Mouse (Mus musculus): ENCODE data around the gene Slc15a2. TPM values are rescaled to one million over a fixed set of nuclear protein-coding genes. Genes with fewer than 3 reads are reported as not detected.
A peak's percentile ranks its signal among the peaks of the same experiment; 100 is the strongest.

Slc15a2 gene
- polyA plus RNA-seq (2016; fragmentation: Nextera tagmentation; extraction: Ambion mirVana): 3.0 and 6.6 TPM in 2 replicates

- Histone ChIP-seq H3K27ac (no peak within 1 kb of the TSS), H3K4me1 (no peaks in the 10 kb centered on the region), H3K9me3 (replicated peaks) (no peaks in the 10 kb centered on the region), H3K4me2 (replicated peaks) (no peak within 1 kb of the TSS), H3K9ac (no peak within 1 kb of the TSS), H3K4me3 (no peak within 1 kb of the TSS), H3K36me3 (no peaks in the 10 kb centered on the region), H3K27me3 (no peaks in the 10 kb centered on the region)
- 76% methylated on average over 10 of the region's 10 CpGs for WGBS
- ATAC-seq (ENCODE audit: low FRiP score): no peak
Observed at GRCm38 (mm10) chr16:36784594-36785313, at the start of gene Slc15a2. TSS of gene Slc15a2 (minus strand) at chr16:36784962.

- H3K27me3 ChIP-seq: no peaks in the 10 kb centered on the region; the same call in 1 of the 2 replicates
- H3K4me3 ChIP-seq: peak overlapping the region; percentile 73
- H3K9ac ChIP-seq: peak overlapping the region; percentile 78
- H3K27ac ChIP-seq: peak overlapping the region; percentile 76; the same call in 1 of the 2 replicates
- 5% methylated on average over 11 of the region's 11 CpGs for WGBS
- H3K9me3 ChIP-seq (replicated peaks): no peaks in the 10 kb centered on the region
- peak overlapping the region; percentile 79 for H3K4me2 ChIP-seq (replicated peaks)
- H3K4me1 ChIP-seq: peaks cover 10% of the 10 kb centered on the region
- ATAC-seq (ENCODE audit: low FRiP score): peak; percentile 42; the same call in 1 of the 2 replicates
- no peaks in the 10 kb centered on the region for H3K36me3 ChIP-seq
Observed at GRCm38 (mm10) chr16:36828820-36829219, 44.1 kb upstream of the Slc15a2 start.

- Histone ChIP-seq H3K9me3 (replicated peaks) (no peaks in the 10 kb centered on the region), H3K36me3 (no peaks in the 10 kb centered on the region), H3K4me2 (replicated peaks) (peak within 1 kb of the TSS; percentile 79), H3K27ac (peak within 1 kb of the TSS; percentile 76), H3K9ac (peak within 1 kb of the TSS; percentile 78), H3K4me1 (peaks cover 10% of the 10 kb centered on the region), H3K27me3 (no peaks in the 10 kb centered on the region; the same call in 1 of the 2 replicates), H3K4me3 (peak within 1 kb of the TSS; percentile 73)
- under 1% methylated on average over 64 of the region's 64 CpGs for WGBS
- peak; percentile 99 for ATAC-seq (ENCODE audit: low FRiP score)
Observed at GRCm38 (mm10) chr16:36828054-36828786, 43.5 kb upstream of the Slc15a2 start, which contains the start of gene Iqcb1. TSS of gene Iqcb1 (plus strand) at chr16:36828385.

- ATAC-seq (ENCODE audit: low FRiP score): no peak; the same call in 1 of the 2 replicates
- Histone ChIP-seq H3K4me2 (replicated peaks) (peak overlapping the region; percentile 79), H3K4me3 (peak overlapping the region; percentile 73), H3K9ac (0 out of 2 replicates have a peak overlapping the region, but pooled peaks have one; percentile 78), H3K36me3 (no peaks in the 10 kb centered on the region), H3K9me3 (replicated peaks) (no peaks in the 10 kb centered on the region), H3K27me3 (no peaks in the 10 kb centered on the region; the same call in 1 of the 2 replicates), H3K4me1 (peaks cover 10% of the 10 kb centered on the region), H3K27ac (no peak overlapping the region)
- WGBS: 5% methylated on average over 11 of the region's 11 CpGs
Observed at GRCm38 (mm10) chr16:36827611-36828053, 42.9 kb upstream of the Slc15a2 start.

- Histone ChIP-seq H3K9me3 (replicated peaks) (no peaks in the 10 kb centered on the region), H3K36me3 (no peaks in the 10 kb centered on the region), H3K27ac (no peak overlapping the region), H3K4me2 (replicated peaks) (no peak overlapping the region), H3K9ac (no peak overlapping the region), H3K4me1 (peaks cover 5% of the 10 kb centered on the region), H3K27me3 (no peaks in the 10 kb centered on the region), H3K4me3 (no peak overlapping the region)
- no peak for ATAC-seq (ENCODE audit: low FRiP score)
- 12% methylated on average over 3 of the region's 3 CpGs for WGBS
Observed at GRCm38 (mm10) chr16:36821474-36821873, 36.7 kb upstream of the Slc15a2 start.

GRCm38 (mm10) chr16:36820747-36821146, 36.0 kb upstream of the Slc15a2 start:
- Histone ChIP-seq H3K27me3 (no peaks in the 10 kb centered on the region), H3K4me1 (peaks cover 5% of the 10 kb centered on the region), H3K4me2 (replicated peaks) (no peak overlapping the region), H3K4me3 (no peak overlapping the region), H3K9ac (no peak overlapping the region), H3K9me3 (replicated peaks) (no peaks in the 10 kb centered on the region), H3K36me3 (no peaks in the 10 kb centered on the region), H3K27ac (no peak overlapping the region)
- no peak for ATAC-seq (ENCODE audit: low FRiP score)
- WGBS: 88% methylated on average over 3 of the region's 3 CpGs

GRCm38 (mm10) chr16:36820016-36820415, 35.3 kb upstream of the Slc15a2 start:
- Histone ChIP-seq H3K9ac (no peak overlapping the region), H3K4me2 (replicated peaks) (no peak overlapping the region), H3K9me3 (replicated peaks) (no peaks in the 10 kb centered on the region), H3K36me3 (no peaks in the 10 kb centered on the region), H3K4me3 (no peak overlapping the region), H3K4me1 (peaks cover 5% of the 10 kb centered on the region), H3K27me3 (no peaks in the 10 kb centered on the region), H3K27ac (no peak overlapping the region)
- ATAC-seq (ENCODE audit: low FRiP score): no peak
- WGBS: 67% methylated on average over 6 of the region's 6 CpGs

- Histone ChIP-seq H3K36me3 (no peaks in the 10 kb centered on the region), H3K4me1 (peaks cover 5% of the 10 kb centered on the region), H3K27me3 (no peaks in the 10 kb centered on the region), H3K4me3 (no peak overlapping the region), H3K4me2 (replicated peaks) (no peak overlapping the region), H3K9me3 (replicated peaks) (no peaks in the 10 kb centered on the region), H3K9ac (no peak overlapping the region), H3K27ac (no peak overlapping the region)
- 19% methylated on average over 7 of the region's 7 CpGs for WGBS
- ATAC-seq (ENCODE audit: low FRiP score): peak; percentile 89
Observed at GRCm38 (mm10) chr16:36817321-36817926, 32.7 kb upstream of the Slc15a2 start.

- H3K4me1 ChIP-seq: peaks cover 5% of the 10 kb centered on the region
- peak; percentile 64 for ATAC-seq (ENCODE audit: low FRiP score)
- no peak overlapping the region for H3K4me2 ChIP-seq (replicated peaks)
- no peaks in the 10 kb centered on the region for H3K36me3 ChIP-seq
- no peaks in the 10 kb centered on the region for H3K27me3 ChIP-seq
- H3K4me3 ChIP-seq: no peak overlapping the region
- no peak overlapping the region for H3K9ac ChIP-seq
- H3K27ac ChIP-seq: no peak overlapping the region
- H3K9me3 ChIP-seq (replicated peaks): no peaks in the 10 kb centered on the region
Observed at GRCm38 (mm10) chr16:36816916-36817315, 32.2 kb upstream of the Slc15a2 start.

- H3K9ac ChIP-seq: no peak overlapping the region
- no peak overlapping the region for H3K4me3 ChIP-seq
- no peaks in the 10 kb centered on the region for H3K9me3 ChIP-seq (replicated peaks)
- ATAC-seq (ENCODE audit: low FRiP score): no peak
- H3K27ac ChIP-seq: no peak overlapping the region
- H3K36me3 ChIP-seq: no peaks in the 10 kb centered on the region
- H3K4me2 ChIP-seq (replicated peaks): no peak overlapping the region
- no peaks in the 10 kb centered on the region for H3K27me3 ChIP-seq
- 62% methylated on average over 3 of the region's 3 CpGs for WGBS
- H3K4me1 ChIP-seq: no peaks in the 10 kb centered on the region
Observed at GRCm38 (mm10) chr16:36813680-36814079, 28.9 kb upstream of the Slc15a2 start.

GRCm38 (mm10) chr16:36808616-36809015, 23.9 kb upstream of the Slc15a2 start:
- 88% methylated on average over 3 of the region's 3 CpGs for WGBS
- Histone ChIP-seq H3K27ac (no peak overlapping the region), H3K9me3 (replicated peaks) (no peaks in the 10 kb centered on the region), H3K9ac (no peak overlapping the region), H3K4me1 (no peaks in the 10 kb centered on the region), H3K27me3 (no peaks in the 10 kb centered on the region), H3K4me3 (no peak overlapping the region), H3K4me2 (replicated peaks) (no peak overlapping the region), H3K36me3 (no peaks in the 10 kb centered on the region)
- no peak for ATAC-seq (ENCODE audit: low FRiP score)

- Histone ChIP-seq H3K4me1 (no peaks in the 10 kb centered on the region), H3K4me3 (no peak overlapping the region), H3K27me3 (no peaks in the 10 kb centered on the region), H3K9me3 (replicated peaks) (no peaks in the 10 kb centered on the region), H3K27ac (no peak overlapping the region), H3K36me3 (no peaks in the 10 kb centered on the region), H3K9ac (no peak overlapping the region), H3K4me2 (replicated peaks) (no peak overlapping the region)
- ATAC-seq (ENCODE audit: low FRiP score): no peak
- WGBS: 82% methylated on average over 3 of the region's 3 CpGs
Observed at GRCm38 (mm10) chr16:36802361-36802760, 17.6 kb upstream of the Slc15a2 start.

Measured in hindbrain, embryonic 12.5 days (tissue).